Mouse (Mus musculus) adrenal gland, postnatal 4 days (tissue): Measurements from ENCODE around the gene Cd34. TPM values are rescaled to one million over a fixed set of nuclear protein-coding genes. Genes with fewer than 3 reads are reported as not detected.
A peak's percentile ranks its signal among the peaks of the same experiment; 100 is the strongest.

ENCODE experiments used
- DNase-seq, 2 experiments: peaks; one replicate each; pipeline ENCODE4 v3.0.0; 2021 to 2022; ENCODE audit warnings: low spot score in 2 of 2, mixed read lengths in 2 of 2
- long read RNA-seq, 2 experiments: library from polyadenylated mRNA; stranded (forward); transcript quantifications; one replicate each; pipeline ENCODE4 v2.0.0; 2021
- total RNA-seq, 2 experiments: library from RNA; stranded (reverse); gene quantifications; 2 replicates each; pipeline ENCODE4 v1.2.3; 2021

Gene Cd34
- total RNA-seq: 100 to 1,000 TPM in 1 of 2 experiments, 10 to 100 TPM in 1; 99.5 to 102 TPM
- long read RNA-seq, experiment 1, transcript Cd34-201 (8 exons, 2,454 nt): major isoform, 45 of 77 reads
- long read RNA-seq, experiment 1, transcript Cd34-202 (8 exons, 2,554 nt): minor isoform, 16 of 77 reads
- long read RNA-seq, experiment 1, partial matches to known transcripts: 6 of 77 reads
- long read RNA-seq, experiment 1, other reads (novel, unspliced or antisense): 10 of 77 reads
- long read RNA-seq, experiment 2, transcript Cd34-202 (8 exons, 2,554 nt): minor isoform, 29 of 147 reads
- long read RNA-seq, experiment 2, transcript Cd34-201 (8 exons, 2,454 nt): major isoform, 94 of 147 reads
- long read RNA-seq, experiment 2, partial matches to known transcripts: 19 of 147 reads
- long read RNA-seq, experiment 2, other reads (novel, unspliced or antisense): 4 of 147 reads

DNA sequence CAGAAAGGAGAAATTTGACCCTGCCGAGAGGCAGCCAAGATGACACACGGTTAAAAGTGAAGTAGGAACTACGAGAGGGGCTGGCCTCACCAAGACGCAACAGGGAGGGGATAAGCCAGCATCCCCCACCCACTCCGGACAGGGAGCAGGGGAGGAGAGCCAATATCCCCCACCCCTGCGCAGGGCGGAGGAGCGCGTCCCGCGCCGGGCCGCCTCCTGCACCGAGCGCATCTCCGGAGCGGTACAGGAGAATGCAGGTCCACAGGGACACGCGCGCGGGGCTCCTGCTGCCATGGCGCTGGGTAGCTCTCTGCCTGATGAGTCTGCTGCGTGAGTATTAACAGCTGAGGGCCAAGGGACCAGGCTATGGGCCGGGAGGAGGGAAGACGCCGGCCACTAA lies at the start of gene Cd34:
Gene Cd34 (plus strand): TSS at position 105 of the 400 bp plus-strand sequence.
- peak in 1 of 2 experiments; percentile 8 for DNase-seq

DNA sequence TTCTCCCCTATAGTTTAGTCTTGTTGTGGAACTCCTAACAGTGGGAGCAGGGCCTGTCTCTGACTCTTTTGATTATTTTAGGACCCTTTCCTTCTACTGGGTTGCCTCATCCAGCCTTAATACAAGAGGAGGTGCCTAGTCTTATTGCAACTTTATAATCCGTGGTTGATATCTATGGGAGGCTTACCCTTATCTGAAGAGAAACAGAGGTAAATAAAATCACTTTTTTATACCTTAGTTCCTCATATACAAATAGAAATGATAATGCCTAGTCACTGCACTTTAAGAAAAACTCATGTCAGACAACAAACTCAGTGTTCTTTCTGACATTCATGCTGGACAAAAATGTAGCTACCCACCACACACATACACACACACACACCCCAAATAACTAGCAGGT lies 44.1 kb upstream of the Cd34 start:
- no peak for DNase-seq

DNA sequence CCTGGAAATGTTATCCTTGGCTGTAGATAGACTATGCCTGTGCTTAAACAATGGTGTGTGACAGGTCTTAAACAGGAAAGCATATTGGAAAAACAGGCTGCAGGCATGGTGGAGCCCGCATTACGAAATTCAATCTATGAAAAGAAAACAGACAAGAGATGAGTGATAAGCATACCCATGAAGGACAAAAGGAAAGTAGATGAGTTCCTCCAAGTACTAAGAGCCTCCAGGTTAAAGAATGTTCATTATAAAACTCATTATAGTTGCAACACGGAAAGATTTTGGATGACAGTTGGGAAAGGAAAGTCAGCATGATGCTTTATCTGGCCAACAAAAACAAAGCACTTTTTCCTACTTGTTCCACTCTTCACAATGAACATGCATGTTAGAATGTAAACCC lies 43.3 kb upstream of the Cd34 start:
- DNase-seq: no peak

DNA sequence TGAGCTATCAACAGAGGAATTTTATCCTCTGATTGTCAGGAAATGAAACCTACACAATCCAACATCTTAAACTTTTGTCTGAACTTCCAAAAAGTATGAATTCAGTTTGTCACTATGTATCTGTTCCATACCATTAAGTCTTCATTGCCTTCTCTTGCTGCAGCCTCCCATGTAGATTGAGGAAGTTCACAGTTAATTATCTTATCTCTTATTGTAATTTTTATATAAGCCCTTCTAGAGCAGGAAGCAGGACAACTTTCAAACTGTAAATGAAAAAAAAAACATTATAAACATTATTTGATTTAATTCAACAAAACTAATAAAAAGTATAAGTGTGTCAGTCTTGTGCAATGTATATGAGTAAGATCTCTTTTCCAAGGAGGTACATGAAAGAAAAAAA lies 37.5 kb upstream of the Cd34 start:
- DNase-seq: no peak

DNA sequence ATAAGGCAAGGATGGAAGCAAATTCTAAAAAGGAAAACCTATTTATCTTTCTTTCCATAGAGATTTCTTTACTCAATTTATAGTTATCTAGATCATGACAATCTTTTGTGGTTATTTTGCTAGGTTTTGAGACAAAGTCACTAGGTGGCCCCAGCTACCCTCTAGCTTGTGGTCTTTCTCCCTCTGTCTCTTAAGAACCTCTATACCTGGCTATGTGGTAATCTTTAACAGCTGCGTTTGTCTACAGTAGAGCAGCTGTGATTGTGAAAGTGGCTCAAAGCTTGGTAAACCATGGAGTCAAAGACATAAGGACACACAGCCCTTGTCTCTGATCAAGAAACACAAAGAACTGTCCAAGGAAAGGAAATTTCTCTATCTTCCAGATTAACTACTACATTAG lies 36.8 kb upstream of the Cd34 start:
- no peak for DNase-seq

DNA sequence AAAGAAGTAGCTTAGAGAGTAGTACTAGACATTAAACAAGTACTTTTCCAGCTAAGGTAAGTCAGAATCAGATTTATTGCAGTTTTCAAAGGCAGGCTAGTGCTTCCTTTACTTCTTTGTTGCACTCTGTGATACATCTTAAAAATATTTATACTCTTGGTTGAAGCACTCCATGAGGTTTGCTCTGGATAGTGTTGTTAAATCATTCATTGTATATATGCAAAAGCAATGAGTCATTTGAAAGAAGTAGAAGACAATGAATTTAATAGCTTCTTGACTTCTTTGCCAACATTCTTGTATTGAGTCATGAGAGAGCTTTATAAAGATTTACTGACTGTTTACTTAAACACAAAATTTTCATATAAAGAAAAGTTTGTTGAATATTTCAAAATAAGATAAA lies 29.7 kb upstream of the Cd34 start:
- no peak for DNase-seq

DNA sequence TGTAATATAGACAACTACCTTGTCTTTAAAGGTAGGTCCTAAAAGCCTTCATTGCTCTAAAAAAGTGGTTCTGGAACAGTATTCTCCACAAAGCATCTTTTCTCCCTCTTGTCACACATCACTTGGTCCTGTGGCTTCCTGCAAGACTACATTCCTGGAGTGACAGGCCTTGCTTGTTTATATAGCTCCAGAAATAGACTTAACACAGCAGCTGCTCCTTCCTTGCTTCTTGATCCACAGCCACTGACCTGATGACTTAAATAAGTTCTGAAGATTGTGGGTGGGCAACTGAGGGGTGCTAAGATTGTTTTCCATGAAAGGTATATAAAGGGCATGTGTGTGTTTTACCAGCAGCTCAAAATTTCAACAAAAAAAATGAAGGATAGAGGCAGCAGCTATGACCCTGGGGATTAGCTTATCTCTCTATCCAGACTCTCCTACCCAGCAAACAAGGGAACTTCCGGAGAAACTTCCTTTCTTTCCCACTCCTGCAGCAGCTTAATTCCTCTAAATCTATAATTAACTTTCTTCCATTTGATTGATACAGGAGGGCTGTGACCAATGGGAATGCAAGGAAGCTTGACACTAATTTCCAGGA lies 12.8 kb upstream of the Cd34 start:
- DNase-seq: no peak

DNA sequence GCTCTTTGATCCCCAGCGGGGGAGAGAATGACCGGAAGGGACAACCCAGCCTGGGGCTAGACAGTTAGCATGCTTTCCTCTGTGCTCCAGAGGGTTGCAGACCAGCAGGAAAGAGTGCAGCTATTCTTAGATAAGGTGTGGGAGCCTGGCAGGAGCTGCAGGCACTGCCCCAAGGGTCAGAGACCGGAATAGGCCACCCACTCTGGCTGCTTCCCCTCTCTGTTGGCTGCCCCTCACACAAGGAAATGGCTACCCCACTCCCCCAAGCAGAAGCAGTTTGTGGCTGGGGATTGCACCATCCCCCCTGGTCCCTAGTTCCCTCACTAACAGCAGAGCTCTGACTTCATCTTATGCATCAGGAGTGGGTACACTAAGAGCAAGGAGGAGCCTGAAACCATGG lies 10.7 kb upstream of the Cd34 start:
- no peak for DNase-seq

DNA sequence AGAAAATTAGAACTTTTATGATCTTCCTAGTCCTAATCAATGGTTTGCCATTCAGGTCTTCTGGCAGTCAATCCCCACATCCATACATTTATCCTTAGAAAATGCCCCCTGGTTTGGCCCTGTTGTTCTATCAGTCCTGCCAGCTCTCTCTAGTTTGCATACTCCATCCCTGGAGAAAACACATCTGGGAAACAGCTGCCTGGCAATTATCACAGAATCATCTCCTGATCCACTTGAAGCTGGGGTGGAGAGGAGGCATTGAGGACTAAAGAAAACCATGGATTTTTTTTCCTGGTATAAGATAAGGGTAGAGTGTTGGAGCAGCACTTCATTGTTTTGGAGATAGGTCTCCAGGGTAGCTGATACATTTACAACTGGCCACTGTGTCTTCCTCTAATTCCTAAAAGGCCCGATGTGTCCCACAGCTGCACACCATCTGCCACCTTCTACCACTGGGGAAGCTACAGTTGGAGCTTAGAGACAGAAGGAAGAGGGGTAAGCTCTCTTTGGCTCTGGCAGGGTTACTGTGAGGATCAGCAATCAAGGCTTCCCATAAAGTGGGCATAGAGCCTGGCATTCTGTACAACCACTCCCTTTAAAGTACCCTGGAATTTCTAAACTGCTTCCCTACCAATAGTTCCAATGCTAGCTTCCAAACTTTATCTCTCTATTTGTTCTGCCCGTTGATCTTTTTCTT lies 9.2 kb upstream of the Cd34 start:
- no peak for DNase-seq

DNA sequence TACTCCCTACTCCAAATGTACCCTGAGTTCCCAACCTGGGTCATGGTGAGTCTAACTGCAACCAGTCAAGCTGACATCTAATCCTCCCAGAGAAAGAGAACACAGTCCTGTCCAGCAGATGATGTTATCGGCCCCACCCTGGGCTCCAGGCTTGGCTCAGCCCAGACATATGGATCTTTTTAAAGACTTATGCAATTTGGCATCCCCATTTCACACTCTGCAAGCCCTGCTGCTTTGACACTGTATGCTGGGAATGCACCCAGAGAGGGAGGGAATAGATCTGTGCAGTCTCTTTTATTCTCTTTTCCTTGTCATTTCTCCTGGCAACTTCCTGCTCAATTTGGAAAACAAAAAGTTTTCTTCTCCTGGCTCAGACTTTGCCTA lies 8.7 kb upstream of the Cd34 start:
- no peak for DNase-seq

DNA sequence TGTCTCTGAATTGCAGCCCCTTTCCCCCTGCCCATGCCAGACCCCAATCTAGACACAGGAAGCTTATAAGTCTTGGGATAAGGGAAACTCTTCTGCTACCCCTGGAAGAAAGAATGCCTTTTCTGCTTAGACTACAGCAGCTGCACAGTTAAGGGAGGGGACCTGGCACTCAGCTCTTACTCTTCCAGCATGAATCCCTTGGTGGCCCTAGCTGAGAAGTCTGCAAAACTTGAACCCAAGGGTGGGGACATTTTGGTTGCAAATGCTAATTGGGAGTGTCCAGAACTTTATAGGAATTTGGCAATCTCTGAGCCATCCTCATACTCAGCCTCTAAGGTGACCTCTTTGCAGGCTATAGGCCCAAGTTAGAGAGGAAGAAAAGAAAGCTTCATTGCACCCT lies 7.9 kb upstream of the Cd34 start:
- DNase-seq: no peak

DNA sequence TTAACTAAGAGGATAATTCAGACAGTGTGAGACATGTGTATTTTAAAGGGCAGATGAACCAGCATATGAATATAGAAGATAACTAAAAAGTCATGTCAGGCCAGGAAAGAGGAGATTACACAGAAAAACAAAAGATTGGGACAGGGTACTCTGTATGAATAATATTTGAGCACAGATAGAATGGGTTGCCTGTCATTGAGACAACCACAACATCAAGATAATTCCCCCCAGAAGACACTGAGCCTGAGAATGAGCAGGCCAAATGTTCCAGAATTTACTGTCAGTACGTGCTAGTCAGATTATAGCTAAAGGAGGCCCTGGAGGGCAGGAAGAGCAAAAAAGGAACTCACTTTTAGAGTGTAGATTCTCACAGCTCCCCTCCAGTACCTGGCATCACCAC lies 3.3 kb upstream of the Cd34 start:
- DNase-seq: no peak

DNA sequence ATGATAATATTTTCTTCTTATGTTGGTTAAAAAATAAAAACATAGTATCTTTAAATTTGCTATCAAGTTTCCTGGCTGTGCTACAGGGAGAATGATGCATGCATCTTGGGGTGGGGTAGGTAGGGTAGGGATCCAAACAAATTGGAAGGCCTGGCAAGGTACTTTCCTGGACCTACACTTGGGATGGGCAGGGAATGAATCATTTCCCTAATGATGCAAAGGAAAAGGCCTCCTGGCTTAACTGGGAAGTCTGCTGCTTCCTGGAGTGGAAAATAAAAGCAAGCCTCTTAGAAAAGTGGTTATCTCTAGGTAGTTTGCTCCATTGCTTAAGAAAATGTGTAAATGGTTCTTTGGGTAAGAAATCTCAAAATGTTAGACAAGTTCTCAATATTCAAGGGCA lies 2.9 kb downstream of the Cd34 start:
- DNase-seq: no peak

DNA sequence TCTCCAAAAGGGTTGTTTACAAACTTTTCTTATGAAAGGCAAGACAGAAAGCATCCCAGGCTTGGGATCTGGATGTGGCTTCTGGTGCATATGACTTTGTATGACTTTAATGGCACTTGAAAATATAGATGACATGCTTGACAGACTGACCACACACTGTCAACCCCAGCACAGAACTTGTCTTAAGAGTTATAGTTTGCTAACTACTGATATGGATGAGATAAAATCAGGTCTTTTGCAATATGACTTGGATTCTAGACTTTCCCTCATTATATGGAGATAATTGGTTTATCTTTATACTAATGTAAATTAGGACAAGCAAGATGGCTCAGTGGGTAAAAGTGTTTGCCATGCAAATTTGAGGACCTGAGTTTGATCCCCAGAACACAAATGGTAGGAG lies 4.3 kb downstream of the Cd34 start:
- no peak for DNase-seq

DNA sequence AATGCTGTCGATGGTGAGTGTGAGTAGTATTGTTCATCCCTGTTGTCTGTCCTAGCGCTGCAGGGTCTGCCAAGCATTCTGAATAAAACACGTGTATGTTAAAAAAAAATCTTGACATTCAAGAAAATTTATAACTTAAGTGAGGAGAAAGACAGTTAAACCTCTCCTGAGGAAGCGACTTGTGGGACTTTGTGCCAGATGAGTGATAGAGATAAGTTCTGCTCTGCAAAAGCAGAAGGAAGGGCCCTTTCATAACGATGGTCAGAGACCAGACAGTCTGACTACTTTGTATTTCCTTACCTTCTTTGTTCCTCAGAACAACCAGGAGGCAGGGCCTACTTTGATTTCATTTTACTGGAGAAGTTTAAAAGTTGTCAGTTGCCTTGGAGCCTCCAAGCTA lies 4.9 kb downstream of the Cd34 start:
- no peak for DNase-seq

DNA sequence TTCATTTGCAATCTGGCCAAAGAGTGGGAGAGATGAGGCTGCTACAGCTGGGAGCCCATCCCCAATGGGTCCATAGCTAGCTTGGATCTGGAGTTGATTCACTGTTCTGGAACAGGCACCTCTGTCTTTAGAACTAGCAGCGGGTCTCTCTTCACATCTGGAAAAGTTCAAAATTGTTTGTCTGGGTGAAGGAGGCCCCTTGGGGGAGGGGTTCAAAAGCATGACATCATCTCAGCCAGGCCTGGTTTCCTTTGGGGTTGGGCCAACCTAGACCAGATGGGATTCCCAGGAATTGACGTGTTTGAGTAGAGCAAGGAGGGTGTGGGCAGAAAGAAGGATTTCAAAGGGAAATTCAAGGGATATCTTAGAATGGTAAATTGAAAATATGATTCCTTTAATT lies 6.8 kb downstream of the Cd34 start:
- no peak for DNase-seq

DNA sequence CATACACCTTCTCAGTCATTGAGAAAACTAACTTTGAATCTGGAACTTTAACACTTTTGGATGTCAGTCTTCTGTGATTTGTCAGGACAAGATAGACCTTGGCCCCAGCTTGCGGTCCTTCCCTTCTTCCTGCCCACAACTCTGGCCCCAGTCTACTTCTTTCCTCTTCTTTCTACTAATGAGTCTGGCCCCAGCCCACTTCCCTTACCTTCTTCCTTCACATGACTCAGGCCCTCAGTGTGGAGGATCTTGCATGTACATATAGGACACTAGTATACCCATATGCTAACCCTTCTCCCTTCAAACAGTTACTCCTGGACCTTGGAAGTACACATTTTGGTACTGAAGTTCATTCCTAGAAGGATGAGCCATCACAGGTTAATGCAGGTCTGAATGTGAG lies 7.8 kb downstream of the Cd34 start:
- DNase-seq: no peak

DNA sequence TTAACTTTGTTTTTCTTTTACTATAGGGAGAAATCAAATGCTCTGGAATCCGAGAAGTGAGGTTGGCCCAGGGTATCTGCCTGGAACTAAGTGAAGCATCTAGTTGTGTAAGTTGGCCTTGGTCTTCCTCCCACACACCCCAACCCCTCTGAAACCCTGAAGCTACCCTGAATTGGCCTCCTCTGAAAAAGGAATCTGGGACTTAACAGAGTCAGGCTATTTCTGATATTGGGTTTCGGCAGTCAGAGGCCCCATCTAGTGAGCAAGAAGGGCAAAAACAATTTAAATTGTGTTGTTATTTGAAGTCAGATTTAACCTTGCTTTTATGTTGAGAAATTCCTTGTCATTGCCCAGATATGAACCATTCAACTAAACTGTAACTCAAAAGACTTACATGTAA lies 12.3 kb downstream of the Cd34 start:
- no peak for DNase-seq

DNA sequence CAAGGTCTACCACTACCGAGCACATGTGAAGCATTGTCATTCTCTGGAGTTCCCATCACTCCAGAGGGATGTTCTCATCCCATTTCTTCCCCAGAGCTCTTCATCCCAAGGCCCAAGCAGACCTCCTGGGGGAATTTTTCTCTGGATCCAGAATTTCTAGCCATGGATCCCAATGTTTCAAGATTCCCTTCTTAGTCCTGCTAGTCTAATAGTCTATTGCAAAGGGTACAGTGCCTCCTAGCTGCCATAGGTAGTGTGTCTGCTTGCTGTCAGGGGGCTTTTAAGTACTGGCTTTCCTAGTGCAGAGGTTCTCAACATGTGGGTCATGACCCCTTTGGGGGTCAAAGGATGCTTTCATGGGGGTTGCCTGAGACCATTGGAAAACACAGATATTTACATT lies 14.3 kb downstream of the Cd34 start:
- DNase-seq: no peak

DNA sequence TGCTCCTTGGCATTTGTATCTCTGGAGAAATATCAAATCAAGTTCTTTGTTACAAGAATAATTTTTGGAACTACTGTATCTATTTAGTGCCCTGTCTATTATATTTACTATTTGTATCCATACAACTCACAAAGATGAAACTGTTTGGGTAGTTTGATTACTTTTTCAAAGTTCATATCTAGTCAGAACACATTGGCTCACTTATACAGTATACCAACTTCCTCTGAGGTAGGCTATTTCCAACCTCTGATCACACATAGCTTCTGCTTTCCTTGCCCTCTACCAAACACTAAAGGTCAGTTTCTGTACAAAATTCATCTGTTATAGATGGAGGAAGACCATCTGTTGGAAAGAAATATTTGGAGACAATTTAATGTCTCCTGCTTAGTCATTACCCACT lies 16.1 kb downstream of the Cd34 start:
- DNase-seq: no peak

DNA sequence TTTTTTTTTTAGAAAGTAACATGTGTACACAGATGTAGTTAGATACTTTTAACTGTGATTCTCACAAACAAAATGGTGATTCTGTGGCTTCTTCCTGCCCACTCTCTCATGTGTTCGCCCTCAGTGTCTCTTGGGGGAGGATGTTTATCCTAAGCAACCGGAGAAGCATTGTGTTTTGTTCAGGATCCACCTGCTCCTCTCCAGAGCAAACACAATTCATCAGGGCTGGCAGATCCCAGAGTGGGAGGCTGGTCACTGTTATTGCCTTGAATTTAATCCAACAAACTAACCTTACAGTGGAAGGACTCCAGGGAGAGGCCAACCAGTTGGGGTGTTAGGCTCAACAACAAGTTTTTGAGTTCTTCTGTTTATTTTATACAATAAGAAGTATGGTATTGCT lies 17.1 kb downstream of the Cd34 start:
- DNase-seq: no peak

DNA sequence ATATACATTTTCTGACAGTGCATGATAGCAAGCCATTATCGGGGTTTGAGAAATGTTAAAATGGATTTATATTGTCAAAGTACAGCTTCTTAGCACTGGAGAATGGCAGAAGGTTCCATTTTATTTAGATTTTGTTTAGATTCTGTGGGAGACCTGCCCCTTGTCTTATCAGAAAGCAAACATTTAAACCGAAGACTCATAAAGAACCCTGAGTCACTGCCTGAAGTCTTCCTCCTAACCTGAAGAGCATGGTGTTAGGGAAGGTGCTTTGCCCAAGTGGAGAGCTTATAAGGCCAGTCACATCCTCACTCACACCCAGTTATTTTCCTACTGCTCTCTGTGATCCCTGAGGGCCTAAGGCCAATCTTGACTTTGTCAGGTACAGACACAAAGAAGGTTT lies 18.4 kb downstream of the Cd34 start:
- DNase-seq: no peak

DNA sequence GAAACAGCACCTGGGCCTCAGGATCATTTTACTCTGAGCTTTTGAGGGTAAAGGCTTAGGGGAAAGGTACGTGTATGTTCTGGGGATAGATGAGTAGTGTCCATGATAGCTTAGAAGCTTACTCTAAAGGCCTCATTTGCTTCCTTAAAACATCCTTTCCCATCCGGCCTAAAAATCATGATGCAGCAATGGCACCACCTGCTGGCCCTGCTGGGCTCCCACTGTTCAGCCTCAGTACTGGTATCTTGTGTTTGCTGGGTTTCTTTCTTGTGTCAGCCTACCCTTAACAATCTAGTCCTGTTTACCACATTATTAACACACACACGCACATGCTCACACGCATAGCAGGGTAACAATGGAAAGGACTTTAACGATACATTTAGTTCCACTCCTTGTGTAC lies 23.6 kb downstream of the Cd34 start:
- DNase-seq: peak in 1 of 2 experiments; percentile 48
